Mouse (Mus musculus) brain, embryonic 14.5 days (tissue): ENCODE measurements at regions not wholly inside any gene's neighbourhood (a gene's known extent, or its start where the extent isn't known, plus 50 kb on each side); places are given as distances from the start of the nearest gene placed in this dataset.

Experiments
- CTCF ChIP-seq: fragments of 200-500 bp; IDR thresholded peaks from 2 replicates; pipeline ENCODE4 v1.5.1; 2012; ENCODE audit warnings: inconsistent platforms, mild to moderate bottlenecking, moderate library complexity, borderline replicate concordance; ENCODE audit not compliant: insufficient read depth, insufficient read length; ENCODE audit errors: extremely low read depth
- POLR2A ChIP-seq: fragments of 200-500 bp; IDR thresholded peaks from 2 replicates; pipeline ENCODE4 v1.6.1; 2012; ENCODE audit warnings: mild to moderate bottlenecking, inconsistent platforms, borderline replicate concordance; ENCODE audit not compliant: poor library complexity, insufficient read depth, insufficient read length, severe bottlenecking; ENCODE audit errors: extremely low read depth

DNA sequence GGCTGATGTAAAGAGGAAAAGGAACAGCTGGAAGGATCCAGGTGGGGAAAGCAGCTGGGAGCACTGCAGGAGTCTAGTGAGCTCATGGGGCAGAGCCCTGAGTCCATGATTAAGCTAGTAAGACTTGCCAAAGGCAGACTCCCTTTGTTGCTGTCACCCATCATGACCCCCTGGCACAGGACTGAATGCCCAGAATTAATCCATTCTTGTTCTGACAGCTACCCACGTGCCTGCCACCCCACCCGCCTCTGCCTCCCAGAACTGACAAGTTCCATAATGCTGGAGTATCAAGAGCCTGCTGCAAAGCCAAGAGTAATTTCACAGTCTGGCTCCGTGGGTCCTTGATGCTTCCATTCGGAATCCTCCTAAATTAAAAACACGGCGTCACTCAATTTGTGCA lies 285.1 kb upstream of the Castor2 start:
- TF ChIP-seq CTCF = no peak
- TF ChIP-seq POLR2A = no peak
